Mouse (Mus musculus) liver, embryonic 13.5 days (tissue): Measurements from ENCODE around the gene Zmynd11. TPM values are rescaled to one million over a fixed set of nuclear protein-coding genes. Genes with fewer than 3 reads are reported as not detected.

Experiments used
- ATAC-seq: fragments of 200-750 bp; cut with Nextera tagmentation; 2 replicates; pipeline ENCODE4 v1.8.0; 2017; ENCODE audit warnings: low read depth, mild to moderate bottlenecking, moderate number of reproducible peaks, moderate library complexity
- DNase-seq: peaks from one replicate; pipeline ENCODE4 v3.0.0; 2022
- H3K27ac ChIP-seq: fragments of 300-500 bp; sonication (generic); 2 replicates; pipeline ENCODE4 v1.5.1; 2015; ENCODE audit warnings: moderate library complexity, mild to moderate bottlenecking, inconsistent platforms
- H3K27me3 ChIP-seq: fragments of 300-500 bp; sonication (generic); 2 replicates; pipeline ENCODE4 v1.6.1; 2015; ENCODE audit warnings: mild to moderate bottlenecking, inconsistent platforms
- H3K36me3 ChIP-seq: fragments of 300-500 bp; sonication (generic); 2 replicates; pipeline ENCODE4 v1.6.1; 2015; ENCODE audit warnings: mild to moderate bottlenecking, inconsistent platforms
- H3K4me1 ChIP-seq: fragments of 300-500 bp; sonication (generic); replicated peaks from 2 replicates; pipeline ENCODE4 v1.6.1; 2015; ENCODE audit warnings: inconsistent platforms
- H3K4me2 ChIP-seq: fragments of 300-500 bp; sonication (generic); 2 replicates; pipeline ENCODE4 v1.6.1; 2015; ENCODE audit warnings: inconsistent platforms, mild to moderate bottlenecking, moderate library complexity
- H3K4me3 ChIP-seq: fragments of 300-500 bp; sonication (generic); replicated peaks from 2 replicates; pipeline ENCODE4 v1.5.1; 2015; ENCODE audit warnings: mild to moderate bottlenecking, inconsistent platforms
- H3K9ac ChIP-seq: fragments of 300-500 bp; sonication (generic); 2 replicates; pipeline ENCODE4 v1.6.1; 2015; ENCODE audit warnings: mild to moderate bottlenecking, inconsistent platforms
- H3K9me3 ChIP-seq: fragments of 300-500 bp; sonication (generic); replicated peaks from 2 replicates; pipeline ENCODE4 v1.6.1; 2016; ENCODE audit warnings: inconsistent platforms
- WGBS: fragments of 180-500 bp; shearing (Covaris S2); methylation state at CpG from one replicate; pipeline ENCODE4 v1.1.7; 2015; ENCODE audit not compliant: insufficient replicate concordance; 5-methylcytosine and 5-hydroxymethylcytosine counted together
- polyA plus RNA-seq: library from polyadenylated mRNA; unstranded; fragments of >200 nt; fragmentation: Nextera tagmentation; extraction: Ambion mirVana; gene quantifications from 2 replicates; pipeline ENCODE4 v1.2.1, GENCODE M21; 2015

Zmynd11 gene
- polyA plus RNA-seq, 1 experiment from 2014 or later, result 25.9 TPM

DNA sequence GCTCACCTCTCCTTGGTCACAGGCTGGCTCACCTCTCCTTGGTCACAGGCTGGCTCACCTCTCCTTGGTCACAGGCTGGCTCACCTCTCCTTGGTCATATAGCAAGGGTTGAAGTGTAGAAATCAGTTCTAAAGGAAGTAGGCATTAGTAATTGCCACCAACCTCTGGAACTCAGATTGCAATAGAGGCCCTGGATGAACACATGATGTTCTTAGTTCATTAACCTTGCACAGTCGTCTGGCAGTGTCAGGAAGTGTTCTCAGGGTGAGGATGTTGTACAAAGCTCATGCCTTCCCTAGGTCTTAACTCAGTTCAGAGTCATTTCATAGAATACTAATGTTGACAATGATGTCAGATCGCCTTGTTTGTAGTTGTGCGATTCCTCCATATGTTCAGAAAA is 112.1 kb downstream of the Zmynd11 start:
- no peak overlapping the region for H3K27ac ChIP-seq
- H3K4me1 ChIP-seq, result no peaks in the 10 kb centered on the region
- H3K27me3 ChIP-seq, result no peaks in the 10 kb centered on the region
- no peak overlapping the region for H3K4me2 ChIP-seq
- no peak overlapping the region for H3K9ac ChIP-seq
- ATAC-seq, result no peak
- no peaks in the 10 kb centered on the region for H3K9me3 ChIP-seq
- WGBS, result 54% methylated on average over 3 of the region's 3 CpGs
- H3K36me3 ChIP-seq, result no peaks in the 10 kb centered on the region
- no peak for DNase-seq
- H3K4me3 ChIP-seq, result no peak overlapping the region

DNA sequence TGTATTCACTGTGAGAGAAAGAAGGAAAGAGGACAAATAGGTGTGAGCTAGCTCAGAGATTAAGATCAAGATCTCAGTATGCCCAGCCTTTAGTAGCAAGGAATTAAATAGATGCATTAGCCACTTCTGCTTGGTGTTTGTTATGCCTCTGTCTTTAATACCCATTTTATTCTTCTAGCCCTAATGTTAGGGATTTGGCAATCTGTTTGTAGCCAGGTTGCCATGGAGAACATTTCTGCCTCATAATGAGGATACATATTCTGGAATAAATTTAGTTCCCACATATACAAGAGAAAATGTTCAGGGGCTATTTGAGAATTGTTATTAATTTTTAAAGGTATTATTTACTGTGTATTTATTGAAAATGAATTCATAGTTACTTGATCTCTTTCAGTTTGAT is 114.5 kb downstream of the Zmynd11 start:
- no peak for ATAC-seq
- no peak for DNase-seq
- Histone ChIP-seq H3K4me3 (no peak overlapping the region), H3K27me3 (no peaks in the 10 kb centered on the region), H3K9me3 (no peaks in the 10 kb centered on the region), H3K4me2 (no peak overlapping the region), H3K9ac (no peak overlapping the region), H3K27ac (no peak overlapping the region), H3K36me3 (no peaks in the 10 kb centered on the region), H3K4me1 (no peaks in the 10 kb centered on the region)

- no peak for ATAC-seq
- Histone ChIP-seq H3K4me2 (no peak overlapping the region), H3K27me3 (no peaks in the 10 kb centered on the region)
These were observed 115.2 kb downstream of the Zmynd11 start for GRCm38 (mm10) chr13:9649894-9650293.

GRCm38 (mm10) chr13:9648716-9649115 is 116.4 kb downstream of the Zmynd11 start:
- no peak overlapping the region for H3K9ac ChIP-seq
- 79% methylated on average over 13 of the region's 13 CpGs for WGBS

More at GRCm38 (mm10) chr13:9649894-9650293, 115.2 kb downstream of the Zmynd11 start:
- no peaks in the 10 kb centered on the region for H3K4me1 ChIP-seq
- no peak overlapping the region for H3K4me3 ChIP-seq
- no peaks in the 10 kb centered on the region for H3K9me3 ChIP-seq
- no peak overlapping the region for H3K27ac ChIP-seq
- no peaks in the 10 kb centered on the region for H3K36me3 ChIP-seq
- WGBS, result 72% methylated on average over 1 of the region's 1 CpGs
- H3K9ac ChIP-seq, result no peak overlapping the region
- no peak for DNase-seq

DNA sequence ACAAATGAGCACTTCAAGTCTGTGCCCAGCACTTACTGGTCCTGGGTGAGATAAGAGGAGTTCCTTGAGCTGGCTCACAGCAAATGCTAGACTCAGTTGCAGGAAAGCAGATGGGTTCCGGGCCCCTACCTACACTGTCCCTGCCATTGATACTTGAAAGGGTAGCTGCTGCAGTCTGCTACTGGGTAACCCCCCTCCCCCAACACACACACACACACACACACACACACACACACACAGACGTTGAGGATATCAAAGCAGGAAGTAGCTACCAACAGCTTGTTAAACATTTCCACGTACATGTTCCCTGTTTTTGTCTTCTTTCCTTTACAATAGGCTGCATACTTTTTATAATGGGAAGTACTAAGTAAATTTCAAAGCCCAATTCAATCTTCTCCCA is 127.2 kb downstream of the Zmynd11 start:
- no peaks in the 10 kb centered on the region for H3K4me1 ChIP-seq
- ATAC-seq (no peak), DNase-seq (no peak)
- H3K27ac ChIP-seq, result no peak overlapping the region; the same call in 1 of the 2 replicates
- WGBS, result 17% methylated on average over 3 of the region's 3 CpGs
- H3K9ac ChIP-seq, result no peak overlapping the region
- no peaks in the 10 kb centered on the region for H3K9me3 ChIP-seq
- H3K27me3 ChIP-seq, result no peaks in the 10 kb centered on the region
- no peaks in the 10 kb centered on the region for H3K36me3 ChIP-seq
- no peak overlapping the region for H3K4me2 ChIP-seq
- H3K4me3 ChIP-seq, result no peak overlapping the region

More at GRCm38 (mm10) chr13:9648716-9649115, 116.4 kb downstream of the Zmynd11 start:
- no peaks in the 10 kb centered on the region for H3K36me3 ChIP-seq
- H3K4me3 ChIP-seq, result no peak overlapping the region
- no peaks in the 10 kb centered on the region for H3K27me3 ChIP-seq
- H3K9me3 ChIP-seq, result no peaks in the 10 kb centered on the region
- no peaks in the 10 kb centered on the region for H3K4me1 ChIP-seq
- no peak overlapping the region for H3K4me2 ChIP-seq
- ATAC-seq, result no peak
- H3K27ac ChIP-seq, result no peak overlapping the region
- no peak for DNase-seq

DNA sequence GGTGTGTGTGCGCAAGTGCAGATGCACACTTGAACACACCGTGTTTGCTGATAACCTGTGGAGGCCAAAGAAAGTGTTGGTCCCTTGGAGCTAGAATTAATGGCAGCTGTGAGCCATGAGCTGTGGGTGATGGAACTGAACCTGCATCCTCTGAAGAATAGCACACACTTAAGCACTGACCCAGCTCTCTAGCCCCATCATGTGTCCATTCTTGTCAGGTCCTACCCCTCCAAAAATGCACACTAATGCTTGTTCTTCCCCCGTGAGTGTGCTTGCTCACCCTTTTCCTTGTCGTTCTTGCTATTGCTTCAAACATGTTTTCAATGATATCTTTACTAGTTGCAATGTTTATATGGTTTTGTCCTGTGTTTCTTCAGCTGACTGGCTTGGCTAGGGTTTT is 128.6 kb downstream of the Zmynd11 start:
- ATAC-seq, result no peak

DNA sequence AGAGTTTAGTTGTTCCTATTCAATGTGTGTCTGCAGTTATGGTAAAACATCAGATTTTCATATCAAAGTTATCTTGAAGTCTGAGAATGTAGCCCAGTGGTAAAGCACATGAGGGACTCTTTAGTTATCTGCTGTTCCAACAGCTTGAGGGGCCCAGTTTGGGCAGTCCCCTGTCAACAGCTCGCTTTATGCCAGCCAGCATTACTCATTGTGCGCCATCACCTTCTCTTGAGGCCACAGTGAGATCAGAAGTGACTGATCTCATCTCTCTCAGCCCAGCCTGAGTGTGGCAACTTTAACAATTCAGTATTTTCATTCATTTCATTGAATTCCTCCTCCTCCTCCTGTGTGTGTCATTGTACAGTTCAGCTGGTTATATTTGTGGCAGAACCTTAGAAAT is 129.2 kb downstream of the Zmynd11 start:
- no peak for ATAC-seq
- Histone ChIP-seq H3K4me3 (no peak overlapping the region), H3K27ac (no peak overlapping the region), H3K36me3 (no peaks in the 10 kb centered on the region), H3K27me3 (no peaks in the 10 kb centered on the region), H3K4me2 (no peak overlapping the region), H3K4me1 (no peaks in the 10 kb centered on the region), H3K9me3 (no peaks in the 10 kb centered on the region), H3K9ac (no peak overlapping the region)
- DNase-seq, result no peak
- WGBS, result 68% methylated on average over 2 of the region's 2 CpGs

More for the DNA sequence above, 128.6 kb downstream of the Zmynd11 start:
- no peaks in the 10 kb centered on the region for H3K4me1 ChIP-seq
- H3K9me3 ChIP-seq, result no peaks in the 10 kb centered on the region
- no peak overlapping the region for H3K4me2 ChIP-seq
- DNase-seq, result no peak
- no peak overlapping the region for H3K4me3 ChIP-seq
- no peak overlapping the region for H3K27ac ChIP-seq
- H3K27me3 ChIP-seq, result no peaks in the 10 kb centered on the region
- H3K9ac ChIP-seq, result no peak overlapping the region
- 45% methylated on average over 4 of the region's 4 CpGs for WGBS
- no peaks in the 10 kb centered on the region for H3K36me3 ChIP-seq
